Mouse (Mus musculus): ENCODE results near the gene Gsg1l.

Gene Gsg1l

DNA sequence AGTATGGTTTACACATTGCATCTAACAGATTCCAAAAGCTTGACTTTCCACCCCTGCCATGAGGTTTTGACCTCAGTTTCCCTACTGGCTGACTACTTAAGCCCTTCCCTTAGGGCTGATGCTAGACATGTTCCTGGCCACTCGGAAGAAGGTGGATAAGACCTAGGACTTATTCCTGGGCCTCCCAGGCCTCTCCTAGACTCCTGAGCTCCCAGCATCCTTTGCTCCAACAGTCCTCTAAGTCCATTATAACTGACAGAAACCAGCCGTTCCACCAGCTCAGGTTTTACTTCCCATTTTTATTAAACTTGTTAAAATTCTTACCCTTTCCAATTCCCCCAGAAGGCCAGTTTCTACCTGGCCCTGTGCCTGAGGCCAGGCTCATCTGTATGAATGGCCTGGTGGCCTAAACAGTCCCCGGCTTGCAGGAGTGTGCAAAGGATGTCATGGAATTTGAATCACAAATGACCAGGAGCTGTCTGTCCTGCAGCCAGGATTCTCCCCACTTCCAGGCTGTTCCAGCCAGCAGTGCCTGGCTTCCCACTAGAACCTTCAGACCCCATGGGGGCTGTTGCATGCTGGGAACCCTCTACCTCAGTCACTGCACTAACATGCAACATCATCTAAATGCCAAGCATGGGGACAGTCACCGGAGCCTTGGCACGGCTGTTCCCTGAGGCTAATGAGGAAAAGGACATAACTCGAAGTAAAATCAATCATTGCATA is 139.7 kb downstream of the Gsg1l start:
- DNase-seq (ENCODE audit: low spot score in 2 of 2), result no peak

DNA sequence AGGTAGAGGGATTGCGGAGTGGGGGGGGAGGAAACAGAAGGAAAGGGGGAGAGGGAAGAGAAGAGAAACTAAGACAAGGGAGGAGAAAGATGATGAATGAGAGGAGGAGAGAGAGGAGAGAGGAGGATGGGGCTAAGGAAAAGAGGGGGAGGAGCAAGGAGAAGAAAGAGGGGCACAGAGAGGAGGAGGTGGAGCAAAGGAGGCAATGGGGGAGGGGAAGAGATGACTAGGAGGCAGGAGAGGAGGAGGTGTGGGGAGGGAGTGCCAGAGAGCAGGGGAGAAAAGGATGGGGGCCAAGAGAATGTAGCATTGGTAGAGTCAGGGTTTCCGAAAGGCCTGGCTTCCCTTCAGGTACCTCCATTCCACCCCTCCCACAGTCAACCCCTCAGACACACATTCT is 147.9 kb downstream of the Gsg1l start:
- no peak for DNase-seq (ENCODE audit: low spot score in 2 of 2)

DNA sequence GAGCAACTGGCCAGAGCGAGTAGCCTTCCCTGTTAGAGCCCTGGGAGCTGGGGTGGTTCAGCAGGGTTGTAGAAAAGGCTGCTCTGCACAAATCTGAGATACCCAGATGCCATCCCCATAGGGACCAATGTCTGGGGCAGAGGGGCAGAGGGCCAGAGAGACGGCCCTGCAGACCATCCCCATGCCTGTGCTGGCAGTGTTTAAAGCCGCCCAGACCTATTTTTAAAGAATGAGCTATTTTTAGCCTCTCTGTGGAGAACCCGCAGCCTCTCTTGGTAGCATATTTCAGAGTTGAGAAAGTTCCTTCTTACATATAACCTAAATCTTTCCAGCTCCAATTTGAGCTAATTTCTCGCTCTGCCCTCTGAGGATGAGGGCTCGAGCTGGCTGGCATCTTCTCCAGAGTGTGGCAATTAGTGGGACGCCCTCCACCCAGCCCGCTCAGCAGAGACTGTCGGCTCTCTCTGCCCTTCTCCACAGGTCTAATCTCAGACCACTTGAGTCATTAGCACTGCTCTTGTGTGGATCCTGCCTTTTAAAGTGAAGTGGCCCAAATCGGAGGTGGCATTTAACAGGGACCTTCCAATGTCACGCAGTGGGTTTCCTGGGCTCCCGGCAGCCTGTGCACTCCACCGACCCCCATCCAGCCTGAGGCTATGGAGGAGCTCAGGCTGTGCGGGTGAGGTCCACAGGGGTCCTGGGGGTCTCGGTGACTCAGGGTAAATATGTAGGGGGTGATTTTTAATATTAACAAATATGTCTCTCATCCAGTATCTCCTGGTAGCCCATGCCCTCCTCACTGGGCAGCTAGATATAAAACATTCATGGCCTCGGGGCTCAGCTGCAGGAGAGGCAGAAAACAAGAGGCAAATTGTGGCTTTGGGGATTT is 148.6 kb downstream of the Gsg1l start:
- DNase-seq (ENCODE audit: low spot score in 2 of 2), result no peak

DNA sequence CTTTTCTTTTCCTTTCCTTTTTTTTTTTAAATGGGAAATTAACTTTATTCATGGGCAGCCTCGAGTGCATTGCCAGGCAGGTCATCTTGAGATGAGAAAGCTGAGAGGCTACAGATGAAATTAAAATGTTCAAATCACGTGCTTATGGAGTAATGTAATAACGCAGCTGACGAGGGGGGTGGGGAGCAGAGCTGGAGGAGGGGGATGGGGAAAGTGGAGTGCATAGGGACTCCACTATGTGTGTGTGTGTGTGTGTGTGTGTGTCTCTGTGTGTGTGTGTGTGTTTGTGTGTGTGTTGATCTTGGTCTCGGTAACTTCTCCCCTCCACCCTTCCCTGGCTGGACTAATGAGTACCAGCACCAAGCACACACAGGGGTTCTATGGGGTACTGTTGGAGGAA is 150.6 kb downstream of the Gsg1l start:
- DNase-seq (ENCODE audit: low spot score in 2 of 2), result no peak

DNA sequence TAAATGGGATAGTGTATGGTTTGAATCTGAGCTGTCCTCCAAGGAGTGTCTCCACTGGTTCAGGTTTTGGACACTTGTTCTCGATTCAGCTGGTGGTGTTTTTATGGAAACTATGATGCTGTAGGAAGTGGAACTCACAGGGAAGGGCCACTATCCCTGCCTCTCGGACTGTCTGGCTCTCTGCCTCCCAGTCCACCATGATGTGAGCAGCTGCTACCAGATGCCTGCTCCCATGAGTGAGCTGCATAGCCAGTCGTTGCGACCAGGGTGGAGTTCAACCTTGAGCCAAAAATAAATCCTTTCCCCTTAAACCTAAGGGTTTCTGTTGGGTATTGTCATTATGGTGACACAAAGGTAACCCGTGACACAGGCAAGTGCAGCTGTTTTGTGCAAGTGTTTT is 158.2 kb downstream of the Gsg1l start:
- DNase-seq (ENCODE audit: low spot score in 2 of 2), result no peak

DNA sequence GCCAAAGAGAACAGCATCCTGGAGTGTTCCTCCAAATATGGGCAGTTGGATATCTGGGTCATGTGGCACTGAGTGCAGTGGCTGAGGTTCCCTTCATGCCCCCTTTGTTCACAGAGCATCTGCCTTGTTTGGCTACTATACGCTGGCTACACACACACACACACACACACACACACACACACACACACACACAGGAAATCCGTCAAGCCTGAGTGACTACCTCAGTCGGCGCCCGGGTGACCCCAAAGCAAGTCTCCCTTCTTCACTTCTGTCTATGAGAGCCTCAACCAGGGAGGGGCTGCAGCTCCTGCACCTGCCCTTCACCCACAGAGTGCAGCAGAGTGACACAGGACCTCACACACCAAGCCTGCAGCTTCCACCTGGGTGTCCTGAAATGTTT is 161.4 kb downstream of the Gsg1l start:
- no peak for DNase-seq (ENCODE audit: low spot score in 2 of 2)

DNA sequence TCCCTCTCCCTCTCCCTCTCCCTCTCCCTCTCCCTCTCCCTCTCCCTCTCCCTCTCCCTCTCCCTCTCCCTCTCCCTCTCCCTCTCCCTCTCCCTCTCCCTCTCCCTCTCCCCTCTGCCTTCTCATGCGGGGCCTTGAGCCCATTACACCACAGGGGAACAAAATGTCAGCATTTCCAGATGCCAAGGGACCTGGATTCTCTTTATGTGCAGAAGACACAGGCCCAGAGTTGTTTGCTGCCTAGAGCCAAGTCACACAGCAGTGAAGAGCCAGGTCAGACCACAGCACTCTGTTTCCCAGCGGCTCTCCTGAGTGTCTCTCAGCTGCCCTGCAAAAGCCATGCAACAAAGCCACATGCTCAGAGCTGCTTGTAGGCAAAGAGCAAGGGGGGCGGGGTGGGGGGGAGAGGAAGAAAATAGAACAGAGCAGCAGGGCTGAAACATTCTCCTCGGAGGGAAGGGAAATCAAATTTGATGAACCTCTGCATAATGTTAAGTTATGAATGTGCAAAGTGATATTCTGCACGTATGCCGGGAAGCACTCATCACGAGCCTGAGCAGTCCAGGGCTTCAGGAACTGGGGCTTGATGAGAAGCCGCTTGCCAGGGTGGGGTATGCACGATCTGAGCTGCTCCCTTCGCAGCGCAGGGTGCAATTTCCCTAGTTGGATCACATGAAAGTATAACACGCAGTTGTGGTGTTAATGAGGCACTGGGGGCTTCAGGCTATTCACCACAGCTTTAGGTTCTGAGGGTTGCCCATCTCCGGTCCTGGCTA is 181.6 kb downstream of the Gsg1l start:
- DNase-seq (ENCODE audit: low spot score in 2 of 2), result no peak

DNA sequence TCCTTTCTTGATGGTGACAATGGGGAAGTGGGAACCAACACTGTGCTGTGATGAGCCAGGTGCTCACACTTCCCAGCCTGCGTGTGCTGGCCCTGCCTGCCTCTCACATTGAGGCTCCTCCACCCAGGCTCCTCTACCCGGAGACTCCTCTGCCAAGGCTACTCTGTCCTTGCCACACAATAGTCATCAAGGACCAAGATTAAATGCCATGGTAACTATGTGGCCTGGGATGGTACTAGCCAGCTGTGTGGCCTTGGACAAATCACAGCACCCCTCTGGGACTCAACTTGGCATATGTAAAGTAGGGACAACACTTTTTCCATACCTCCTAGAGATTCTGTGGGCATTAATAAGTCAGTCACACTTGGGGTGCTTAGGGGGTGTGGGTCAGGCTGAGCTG is 182.3 kb downstream of the Gsg1l start:
- no peak for DNase-seq (ENCODE audit: low spot score in 2 of 2)

DNA sequence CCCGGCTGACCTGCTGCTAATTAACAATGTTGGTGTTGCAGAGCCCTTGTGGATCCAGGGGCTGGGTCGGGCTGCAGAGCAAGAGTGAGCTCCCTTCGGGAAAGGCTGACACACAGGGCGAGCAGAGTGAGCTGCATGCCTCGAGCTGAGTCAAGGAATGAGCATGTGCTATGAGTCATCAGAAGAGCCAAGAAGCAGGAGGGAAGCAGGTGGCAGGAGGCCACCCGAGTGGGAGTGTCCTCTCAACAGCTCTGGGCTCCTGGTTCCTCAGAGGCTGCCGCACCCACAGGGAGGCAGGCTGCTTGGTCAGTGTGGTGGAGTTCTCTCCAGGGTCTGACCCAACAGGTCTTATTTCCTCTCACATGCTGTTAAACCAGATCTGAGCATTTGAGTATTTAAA is 183.2 kb downstream of the Gsg1l start:
- DNase-seq (ENCODE audit: low spot score in 2 of 2), result peak; percentile 64 to 77

DNA sequence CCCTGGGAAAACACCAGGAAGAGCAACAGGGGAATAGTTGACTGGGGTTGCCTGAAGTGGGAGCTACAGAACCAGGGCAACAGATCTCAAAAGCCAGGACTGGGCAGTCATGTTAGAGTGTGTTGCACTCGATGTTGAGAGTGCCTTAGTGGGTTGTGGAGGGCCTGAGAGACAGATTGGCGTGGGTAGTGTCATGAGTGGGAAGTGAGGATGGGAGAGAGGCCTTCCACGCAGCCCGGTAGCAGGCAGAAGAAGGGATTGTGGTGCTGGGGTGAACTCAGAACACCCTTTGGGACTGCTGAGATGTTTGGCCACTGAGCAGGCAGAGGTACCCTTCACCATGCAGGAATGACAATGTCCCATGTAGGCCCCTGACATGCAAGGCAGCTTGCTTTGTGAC is 185.2 kb downstream of the Gsg1l start:
- DNase-seq (ENCODE audit: low spot score in 2 of 2), result no peak

DNA sequence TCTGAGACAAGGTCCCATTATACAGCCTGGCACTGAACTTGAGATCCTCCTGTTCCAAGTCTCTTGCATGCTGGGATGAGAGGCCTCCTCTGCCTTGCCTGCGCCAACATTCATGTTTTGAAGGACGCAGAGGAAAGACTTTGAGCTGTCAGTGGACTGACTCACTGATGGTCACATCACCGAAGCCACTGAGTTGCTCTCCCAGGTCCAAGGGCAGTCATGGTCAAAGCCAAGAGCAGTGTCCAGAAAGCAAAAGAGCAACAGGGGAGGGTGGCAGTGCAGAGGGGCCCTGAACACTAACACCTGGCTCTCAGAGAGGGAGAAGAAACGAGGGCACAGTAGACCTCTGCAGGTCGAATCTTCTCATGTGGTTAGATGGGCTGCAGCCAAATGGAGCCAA is 188.6 kb downstream of the Gsg1l start:
- DNase-seq (ENCODE audit: low spot score in 2 of 2), result no peak

DNA sequence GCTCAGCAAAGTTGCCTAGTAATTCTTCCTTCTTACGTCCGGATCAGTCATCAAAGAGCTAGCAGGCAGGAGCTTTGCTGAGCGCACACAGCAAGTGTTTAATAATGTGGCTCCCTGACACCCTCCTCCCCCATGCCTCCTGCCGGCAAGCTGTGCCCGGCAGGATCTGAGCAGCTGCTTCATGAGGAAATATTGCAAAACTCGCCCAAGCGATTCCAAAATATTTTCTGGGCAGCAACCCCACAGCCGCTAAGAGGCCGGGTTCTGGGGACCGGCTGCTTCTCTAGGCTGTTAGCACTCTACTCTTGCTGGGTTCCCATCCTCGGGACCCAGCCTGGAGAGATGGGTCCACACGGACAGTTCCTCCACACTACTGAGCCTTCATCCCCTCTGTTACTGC is 193.8 kb downstream of the Gsg1l start:
- peak in 1 of 2 experiments; percentile 55 for DNase-seq (ENCODE audit: low spot score in 2 of 2)

DNA sequence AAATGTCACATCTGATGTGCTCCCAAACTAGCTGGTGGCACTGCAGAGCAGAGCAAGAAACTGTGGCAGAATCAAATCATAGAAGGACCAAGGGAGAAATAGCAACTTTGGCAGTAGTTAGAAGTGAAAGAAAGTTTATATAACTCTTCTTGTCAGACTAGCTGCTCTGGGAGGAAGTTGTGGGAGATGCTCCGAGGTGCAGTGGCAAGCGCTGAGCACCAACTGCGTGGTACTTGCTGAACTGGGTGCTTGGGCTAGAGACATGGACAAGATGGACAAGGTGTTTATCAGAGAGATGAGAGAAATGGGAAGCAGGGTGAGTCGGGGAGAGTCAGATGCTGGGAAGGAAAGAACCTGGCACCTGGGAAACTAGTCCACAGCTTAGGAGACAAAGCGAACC is 194.4 kb downstream of the Gsg1l start:
- DNase-seq (ENCODE audit: low spot score in 2 of 2), result no peak

DNA sequence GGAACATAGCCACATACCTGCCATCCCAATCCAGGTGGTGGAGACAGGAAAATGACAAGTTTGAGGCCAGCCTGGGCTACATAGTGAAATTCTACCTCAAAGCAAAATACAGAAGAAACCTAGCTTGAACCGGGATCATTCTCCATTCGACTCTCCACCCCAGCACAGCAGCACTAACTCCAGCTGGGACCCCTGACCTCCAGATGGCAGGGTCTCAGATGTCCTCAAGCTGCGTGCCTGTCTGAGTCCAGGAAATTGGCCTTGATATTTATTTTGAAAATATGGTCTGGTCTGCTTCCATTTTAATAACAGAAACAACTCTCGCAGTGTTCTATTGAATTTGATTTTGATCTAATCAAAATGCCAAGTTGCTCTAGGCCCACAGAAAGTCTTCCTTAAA is 195.1 kb downstream of the Gsg1l start:
- no peak for DNase-seq (ENCODE audit: low spot score in 2 of 2)

DNA sequence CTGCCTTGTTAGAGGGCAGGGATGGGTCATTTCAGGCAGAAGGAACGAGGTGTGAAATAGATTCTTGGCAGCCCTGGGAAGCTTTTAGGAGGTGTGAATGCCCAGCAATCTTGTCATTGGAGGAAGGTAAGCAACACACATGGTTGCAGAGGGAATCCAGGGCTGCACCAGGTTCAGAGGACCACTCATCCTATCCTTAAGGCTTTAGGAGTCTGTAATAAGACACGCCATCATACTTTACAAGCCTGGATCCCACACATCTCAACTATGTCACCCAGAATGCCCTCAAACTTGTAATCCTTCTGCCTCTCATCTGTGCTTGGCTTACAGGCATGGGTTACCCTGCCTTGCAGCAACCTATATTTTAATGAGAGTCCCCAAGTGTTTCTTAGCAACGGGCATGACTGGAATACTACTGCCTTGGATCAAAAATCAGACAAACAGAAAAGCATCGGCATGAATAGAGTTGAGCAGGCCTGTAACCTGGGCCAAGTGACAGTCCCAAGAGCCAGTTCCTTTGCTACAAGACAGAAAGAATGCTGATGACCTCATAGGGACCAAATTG is 196.0 kb downstream of the Gsg1l start:
- DNase-seq (ENCODE audit: low spot score in 2 of 2), result no peak

DNA sequence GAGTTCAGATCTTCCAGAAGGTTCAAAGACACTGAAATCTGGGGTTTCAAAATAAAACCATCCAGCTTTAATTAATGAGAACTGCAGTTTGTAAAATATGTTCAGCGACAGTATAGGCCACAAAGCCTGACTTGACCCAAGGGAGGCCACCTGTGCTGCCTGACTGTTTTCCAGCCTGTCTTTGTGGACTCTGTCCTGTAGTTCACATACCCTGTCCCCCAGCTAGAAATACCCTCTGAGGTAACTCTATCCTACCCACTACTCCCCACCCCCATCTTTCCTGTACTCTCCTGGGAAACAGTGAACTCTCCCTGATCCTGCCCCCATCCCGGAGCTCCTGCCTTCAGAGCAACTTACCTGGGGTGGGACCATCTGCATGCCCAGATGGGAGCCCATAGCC is 199.0 kb downstream of the Gsg1l start:
- no peak for DNase-seq (ENCODE audit: low spot score in 2 of 2)

DNA sequence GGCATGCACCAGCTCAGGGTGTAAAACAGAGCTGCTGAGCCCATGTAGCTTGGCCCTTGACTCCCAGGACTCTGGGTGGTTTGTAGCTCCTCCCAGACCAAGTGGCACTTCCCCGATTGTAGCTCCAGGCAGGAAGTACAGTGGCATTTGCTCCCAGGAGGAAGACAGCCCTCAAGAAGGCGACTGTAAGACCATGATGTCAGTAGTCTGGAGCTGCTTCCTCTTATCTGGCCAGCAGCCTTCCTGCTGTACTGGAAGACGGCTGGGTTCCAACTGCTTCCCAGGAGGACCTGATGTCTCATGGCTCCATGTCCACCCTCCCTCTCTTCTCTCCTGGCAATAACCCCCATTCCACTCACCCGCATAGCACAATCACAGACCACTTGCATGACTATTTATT is 204.2 kb downstream of the Gsg1l start:
- no peak for DNase-seq (ENCODE audit: low spot score in 2 of 2)

DNA sequence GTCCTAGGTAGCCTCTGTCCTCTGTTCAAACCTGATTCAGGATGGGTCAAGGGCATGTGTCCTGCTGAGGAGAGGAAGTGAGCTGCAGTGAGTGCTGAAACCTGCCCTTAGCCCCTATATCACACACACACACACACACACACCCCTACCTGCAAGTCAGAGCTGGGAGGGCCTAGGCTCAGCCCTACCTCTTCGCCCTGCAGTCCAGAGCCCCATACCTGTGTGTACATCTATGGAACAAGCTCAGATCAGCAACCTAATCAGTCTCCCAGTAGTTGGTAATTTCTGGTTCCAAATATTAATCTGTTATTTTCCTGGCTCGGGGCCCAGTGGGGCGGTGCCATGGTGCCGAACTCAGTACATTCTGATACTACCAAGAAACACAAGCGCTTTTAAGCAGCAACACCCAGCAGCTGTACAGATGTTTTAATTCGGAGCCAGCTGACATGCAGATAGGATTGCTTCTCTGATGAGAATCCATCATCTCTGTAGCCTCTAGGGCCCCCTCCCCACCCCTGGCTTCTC is 208.2 kb downstream of the Gsg1l start:
- no peak for DNase-seq (ENCODE audit: low spot score in 2 of 2)

DNA sequence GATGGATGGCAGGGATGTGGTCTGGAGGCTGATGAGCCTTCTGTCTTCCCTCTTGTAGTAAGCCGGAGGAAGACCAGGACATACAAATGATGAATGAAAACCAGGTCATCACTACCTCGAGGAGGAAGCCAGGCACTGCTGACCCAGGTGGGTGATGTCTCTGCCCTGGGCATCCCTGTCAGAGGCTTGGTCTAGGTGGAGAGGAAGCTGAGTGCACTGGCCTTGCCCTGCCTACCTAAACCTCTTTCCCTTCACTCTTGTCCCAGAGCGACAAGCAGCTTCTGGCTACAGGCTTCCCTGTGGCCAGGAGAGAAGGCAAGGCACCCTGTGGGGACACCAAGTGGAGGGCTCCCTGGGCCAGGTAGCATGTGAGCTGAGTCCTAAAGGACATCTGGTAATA is 209.3 kb downstream of the Gsg1l start:
- no peak for DNase-seq (ENCODE audit: low spot score in 2 of 2)

DNA sequence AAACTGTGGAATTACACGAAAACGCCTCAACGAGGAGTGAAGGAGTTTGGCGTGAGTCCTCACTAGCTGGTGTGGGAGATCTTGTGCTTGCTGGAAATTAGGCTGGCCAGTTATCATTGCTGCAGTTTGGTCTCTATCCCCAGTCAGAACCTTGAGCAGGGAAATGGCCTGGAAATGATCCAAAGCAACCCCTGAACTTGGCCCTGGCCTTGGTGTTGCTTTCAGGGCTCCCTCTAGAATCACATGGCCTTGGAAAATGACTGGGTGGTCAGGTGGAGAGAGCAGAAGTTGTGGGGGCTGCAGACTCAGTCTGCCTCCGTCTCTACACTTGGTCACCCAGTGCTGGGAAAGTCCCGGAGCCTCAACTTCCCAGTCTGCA is 210.0 kb downstream of the Gsg1l start:
- DNase-seq (ENCODE audit: low spot score in 2 of 2), result no peak

DNA sequence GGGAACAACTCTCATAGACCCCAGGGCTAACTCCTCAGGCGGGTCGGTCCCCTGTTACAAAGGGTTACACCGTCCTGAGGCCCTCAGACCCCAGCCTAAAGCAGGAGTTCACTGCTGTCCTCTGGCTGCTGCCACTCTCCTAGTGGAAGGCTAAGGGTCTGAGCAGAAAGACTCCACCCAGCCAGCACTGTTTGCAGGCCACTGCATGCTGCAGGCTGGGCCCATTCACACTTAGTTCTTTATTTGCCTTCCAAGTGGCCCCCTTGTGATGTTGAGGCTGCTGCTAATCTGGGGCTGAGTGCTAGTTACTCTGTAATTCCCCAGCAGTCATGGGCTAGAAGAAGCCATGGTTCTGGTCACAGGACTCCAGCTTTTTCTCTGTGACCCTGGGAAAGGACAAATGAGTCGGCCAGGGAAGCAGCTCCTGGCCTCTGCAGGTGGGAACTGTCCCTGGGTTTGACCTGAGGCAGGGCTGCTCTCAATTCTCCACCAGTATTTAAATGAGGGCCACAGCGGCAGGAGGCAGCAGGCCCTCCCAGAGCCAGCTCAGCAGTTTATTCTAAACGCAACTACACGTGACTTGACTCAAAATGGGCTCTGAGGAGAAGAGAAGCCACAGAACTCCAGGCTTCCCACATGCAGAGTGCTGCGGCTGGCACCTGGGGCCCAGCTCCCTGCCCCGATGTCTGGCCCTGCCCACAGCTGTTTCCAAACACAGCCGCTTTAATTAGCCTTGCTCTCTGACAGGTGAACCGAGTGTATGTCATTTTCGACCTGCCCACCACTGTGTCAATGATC is 210.6 kb downstream of the Gsg1l start:
- no peak for DNase-seq (ENCODE audit: low spot score in 2 of 2)
